Mouse (Mus musculus) spleen, adult 18-20 months (tissue): ENCODE results near the gene Gm27235.
"Not testable (repeated sequence)": the region's sequence is repeated elsewhere in the genome, so short reads cannot be mapped to it uniquely, and the experiment has no call there.

Experiments
- DNase-seq, 2 experiments: peaks; one replicate each; pipeline ENCODE4 v3.0.0; 2022; ENCODE audit warnings: mixed read lengths in 2 of 2

The Gm27235 gene

GRCm38 (mm10) chr9:35790001-35790400, at the start of gene Gm27235, which contains the start of gene D730048I06Rik:
Gm27235 (minus strand) TSS chr9:35790101.
D730048I06Rik (minus strand) TSS chr9:35790112.
- no peak for DNase-seq

GRCm38 (mm10) chr9:35817881-35818280, 28.0 kb upstream of the Gm27235 start:
- DNase-seq, result not testable (repeated sequence)

GRCm38 (mm10) chr9:35798146-35798545, 8.2 kb upstream of the Gm27235 start:
- DNase-seq, result no peak

GRCm38 (mm10) chr9:35778009-35778408, 11.9 kb downstream of the Gm27235 start, which contains the start of gene Gm17727:
Gm17727 (minus strand) TSS chr9:35778109.
- DNase-seq, result no peak

- no peak for DNase-seq
Observed at GRCm38 (mm10) chr9:35756843-35757242, 33.1 kb downstream of the Gm27235 start.

GRCm38 (mm10) chr9:35740749-35741148, 49.2 kb downstream of the Gm27235 start, which contains the start of gene Gm17677:
Gm17677 (plus strand) TSS chr9:35741049.
- DNase-seq, result no peak
